Mouse (Mus musculus) bone marrow macrophage, adult 2 months (primary cell): ENCODE measurements around the gene Tob2. TPM values are rescaled to one million over a fixed set of nuclear protein-coding genes. Genes with fewer than 3 reads are reported as not detected.

Experiments used
- H3K27ac ChIP-seq: 2 replicates; pipeline ENCODE4 v1.5.1; 2012; ENCODE audit warnings: low read depth, low read length; ENCODE audit not compliant: insufficient read depth
- H3K4me1 ChIP-seq: 2 replicates; pipeline ENCODE4 v1.6.1; 2012; ENCODE audit warnings: low read length; ENCODE audit not compliant: control insufficient read depth, insufficient read depth
- H3K4me3 ChIP-seq: 2 replicates; pipeline ENCODE4 v1.5.1; 2012; ENCODE audit warnings: mild to moderate bottlenecking, low read length, moderate library complexity; ENCODE audit not compliant: insufficient read depth
- CTCF ChIP-seq: IDR thresholded peaks from 2 replicates; pipeline ENCODE4 v1.5.1; 2012; ENCODE audit warnings: low read depth, mild to moderate bottlenecking, low read length, moderate library complexity
- POLR2A ChIP-seq: IDR thresholded peaks from 2 replicates; pipeline ENCODE4 v1.6.1; 2012; ENCODE audit warnings: mild to moderate bottlenecking, low read depth, low read length, borderline replicate concordance
- polyA plus RNA-seq: library from polyadenylated mRNA; stranded (reverse); fragments of >200 nt; gene quantifications from 2 replicates; pipeline ENCODE4 v1.2.4, GENCODE M21; 2012; ENCODE audit not compliant: missing spikeins, insufficient read depth, insufficient read length

Tob2 gene
- polyA plus RNA-seq, 1 experiment, result 35.4 TPM

DNA sequence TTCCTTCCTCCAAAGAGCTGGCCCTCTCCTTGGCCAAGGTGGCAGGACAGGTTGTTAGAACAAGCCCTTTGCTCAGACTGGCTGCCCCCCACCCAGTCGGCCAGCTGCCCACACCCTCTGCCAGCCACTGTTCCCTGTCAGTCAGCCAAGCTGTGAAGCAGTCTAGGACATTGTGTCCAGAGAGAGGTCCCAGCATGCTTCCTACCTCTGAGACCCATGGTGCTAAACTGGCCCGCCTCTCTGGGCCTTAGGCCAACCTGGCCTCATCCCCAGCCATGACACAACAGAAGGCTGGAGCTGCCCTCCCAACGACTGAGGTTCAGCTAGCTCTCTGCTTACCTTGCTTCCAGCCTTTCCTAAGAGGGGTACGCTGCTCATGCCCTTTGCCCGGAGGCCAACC lies 19.0 kb downstream of the Tob2 start:
- H3K27ac ChIP-seq, result no peak overlapping the region
- no peak for TF ChIP-seq CTCF
- TF ChIP-seq POLR2A, result no peak

DNA sequence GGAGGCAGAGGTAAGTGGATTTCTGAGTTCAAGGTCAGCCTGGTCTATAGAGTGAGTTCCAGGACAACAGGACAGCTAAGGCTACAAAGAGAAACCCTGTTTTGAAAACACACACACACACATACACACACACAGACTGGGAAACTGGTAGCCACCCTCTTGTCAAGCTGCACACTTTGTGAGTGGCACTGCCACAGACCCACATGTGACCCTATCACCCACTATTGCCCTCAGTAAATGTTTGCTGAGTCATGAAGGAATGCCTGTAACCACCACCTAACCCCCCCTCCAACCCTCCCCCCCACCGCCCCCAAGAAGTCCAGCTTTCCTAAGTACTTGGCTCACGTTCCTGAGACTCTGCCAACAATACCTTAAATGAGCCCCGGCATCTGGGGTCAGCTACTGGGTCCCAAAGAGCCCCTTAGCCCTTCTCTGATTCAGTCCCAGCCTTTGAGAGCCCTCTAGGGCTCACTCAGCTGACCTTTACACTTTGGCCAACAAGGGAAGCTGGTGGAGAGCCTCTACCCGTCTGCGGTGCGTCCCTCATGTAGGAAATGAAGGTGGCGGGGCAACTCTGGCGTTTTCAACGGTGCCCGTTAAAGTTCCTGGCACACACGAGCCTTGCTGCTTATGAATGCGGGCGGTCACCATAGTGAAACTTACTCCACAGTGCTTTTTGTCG lies 19.9 kb downstream of the Tob2 start:
- Histone ChIP-seq H3K4me1 (peaks cover 27% of the 10 kb centered on the region), H3K4me3 (no peak overlapping the region), H3K27ac (no peak overlapping the region)
- TF ChIP-seq POLR2A, result no peak
- no peak for TF ChIP-seq CTCF

More for the DNA sequence above, 19.0 kb downstream of the Tob2 start:
- H3K4me3 ChIP-seq, result no peak overlapping the region
- H3K4me1 ChIP-seq, result peaks cover 27% of the 10 kb centered on the region

DNA sequence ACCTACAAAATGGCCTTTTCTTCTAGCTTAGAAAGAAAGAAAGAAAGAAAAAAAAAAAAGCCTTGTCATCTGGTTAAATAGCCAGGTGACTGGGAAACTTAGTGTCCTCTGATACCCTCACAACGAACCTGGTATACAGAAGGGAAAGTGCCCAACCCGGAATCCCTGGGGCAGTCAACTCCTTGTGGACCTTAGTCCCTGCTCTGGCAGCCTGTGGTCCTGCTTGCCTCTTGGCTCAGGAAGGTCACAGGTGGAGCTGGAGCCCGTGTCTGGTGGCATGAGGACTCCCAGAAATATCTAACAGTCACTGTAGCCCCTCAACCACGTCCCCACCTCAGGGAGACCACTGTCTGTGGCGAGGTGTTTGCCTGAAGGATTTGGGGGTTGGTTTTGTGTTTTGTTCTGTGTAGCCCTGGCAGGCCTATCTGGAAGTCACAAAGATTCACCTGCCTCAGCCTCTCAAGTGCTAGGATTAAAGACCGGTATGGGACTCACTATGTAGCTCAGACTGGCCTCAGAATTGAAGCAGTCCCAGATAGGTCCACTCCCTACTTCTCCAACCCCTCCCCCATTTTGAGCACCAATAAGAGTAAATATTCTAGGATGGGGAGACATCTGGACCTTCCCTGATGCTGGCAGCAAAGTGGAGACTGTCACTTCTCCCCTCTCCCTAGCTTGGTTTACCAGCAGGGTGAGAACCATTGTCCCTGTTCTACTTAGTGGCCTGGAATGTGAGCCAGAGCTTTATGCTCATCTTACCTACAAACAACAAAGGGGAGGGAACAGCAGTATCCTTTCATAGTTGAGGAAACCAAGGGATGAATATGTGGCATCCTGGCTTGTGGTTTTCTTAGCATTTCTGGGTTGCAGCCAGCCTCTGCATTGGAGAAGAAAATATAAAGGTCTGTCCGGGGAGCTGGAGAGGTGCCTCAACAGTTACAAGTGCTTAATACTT lies 21.4 kb downstream of the Tob2 start:
- TF ChIP-seq POLR2A (no peak), CTCF (no peak)
- peaks cover 27% of the 10 kb centered on the region for H3K4me1 ChIP-seq
- no peak overlapping the region for H3K27ac ChIP-seq
- H3K4me3 ChIP-seq, result no peak overlapping the region

DNA sequence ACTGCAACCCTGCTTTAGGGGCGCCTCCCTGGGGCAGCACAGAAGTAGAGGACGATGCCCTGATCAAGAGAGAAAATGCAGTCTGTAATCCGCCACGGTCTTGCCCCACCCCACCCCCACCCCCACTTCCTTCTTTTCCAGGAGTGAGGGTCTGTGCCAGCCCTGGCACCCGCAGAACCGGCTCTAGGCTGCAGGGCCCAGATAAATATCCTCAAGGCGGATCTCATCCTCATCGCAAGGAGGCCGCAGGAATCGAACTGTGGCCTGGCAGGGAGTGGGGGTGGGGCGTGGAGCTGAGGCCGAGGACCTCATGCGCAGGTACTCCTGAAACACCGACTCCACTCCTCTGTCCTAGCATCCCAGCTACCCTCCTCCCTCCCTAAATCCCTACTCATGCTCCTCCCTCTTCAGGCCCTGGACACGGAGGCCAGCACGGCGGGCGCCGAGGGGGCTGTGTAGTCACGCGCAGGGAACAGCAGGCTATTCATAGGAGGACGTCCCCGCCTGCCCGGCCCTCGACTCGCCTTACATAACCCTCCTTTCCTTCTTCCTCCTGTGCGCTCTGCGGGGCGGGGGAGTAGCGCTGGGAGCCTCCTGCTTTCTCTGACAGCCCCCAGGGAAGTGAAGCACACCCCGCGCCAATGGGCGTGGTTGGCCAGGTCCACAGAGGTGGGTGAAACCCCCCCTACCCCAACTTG lies 22.3 kb downstream of the Tob2 start:
- H3K4me3 ChIP-seq, result peak overlapping the region; percentile 62
- peaks cover 27% of the 10 kb centered on the region for H3K4me1 ChIP-seq
- H3K27ac ChIP-seq, result peak overlapping the region; percentile 65
- TF ChIP-seq CTCF, result no peak
- no peak for TF ChIP-seq POLR2A

DNA sequence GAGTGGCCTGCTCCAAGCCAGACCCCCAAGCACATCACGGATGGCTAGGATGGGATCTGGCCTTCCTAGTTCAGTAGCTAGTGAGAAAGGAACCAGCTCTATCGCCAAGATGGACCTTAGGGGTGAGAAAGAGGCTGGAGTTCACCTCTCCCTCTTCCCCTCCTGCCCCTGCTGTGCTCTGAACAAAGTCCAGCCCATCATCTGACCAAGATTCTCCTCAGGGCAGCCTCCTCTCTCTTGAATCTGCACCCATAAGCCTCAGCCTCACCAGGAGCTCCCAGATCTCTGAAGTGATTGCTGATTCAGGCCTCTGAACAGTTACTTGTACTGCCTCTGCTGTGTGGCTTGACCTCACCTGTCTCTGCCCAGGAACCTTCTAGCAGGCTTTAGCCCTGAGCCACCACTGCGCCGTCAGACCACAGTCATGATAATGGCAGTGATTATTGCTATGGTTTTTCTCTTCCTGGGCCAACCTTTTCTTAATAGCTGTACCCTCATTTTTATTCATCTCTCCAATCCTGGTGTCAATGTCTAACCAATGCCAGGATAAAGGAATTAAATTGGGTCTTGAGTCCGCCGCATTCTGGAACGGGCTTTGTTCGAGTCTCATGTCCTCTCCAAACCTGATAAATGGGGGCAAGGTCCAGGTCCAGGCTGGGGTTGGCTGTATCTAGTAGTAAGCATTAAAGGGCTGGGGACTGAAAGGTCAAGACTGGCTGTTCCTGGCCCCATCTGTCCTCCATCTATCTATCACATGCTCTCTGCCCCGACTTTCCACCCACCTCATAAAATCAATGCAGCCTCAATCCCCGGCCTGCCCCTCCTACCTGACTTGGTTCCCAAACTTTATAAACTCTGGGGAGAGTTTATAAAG lies 23.4 kb downstream of the Tob2 start:
- TF ChIP-seq CTCF (no peak), POLR2A (no peak)

DNA sequence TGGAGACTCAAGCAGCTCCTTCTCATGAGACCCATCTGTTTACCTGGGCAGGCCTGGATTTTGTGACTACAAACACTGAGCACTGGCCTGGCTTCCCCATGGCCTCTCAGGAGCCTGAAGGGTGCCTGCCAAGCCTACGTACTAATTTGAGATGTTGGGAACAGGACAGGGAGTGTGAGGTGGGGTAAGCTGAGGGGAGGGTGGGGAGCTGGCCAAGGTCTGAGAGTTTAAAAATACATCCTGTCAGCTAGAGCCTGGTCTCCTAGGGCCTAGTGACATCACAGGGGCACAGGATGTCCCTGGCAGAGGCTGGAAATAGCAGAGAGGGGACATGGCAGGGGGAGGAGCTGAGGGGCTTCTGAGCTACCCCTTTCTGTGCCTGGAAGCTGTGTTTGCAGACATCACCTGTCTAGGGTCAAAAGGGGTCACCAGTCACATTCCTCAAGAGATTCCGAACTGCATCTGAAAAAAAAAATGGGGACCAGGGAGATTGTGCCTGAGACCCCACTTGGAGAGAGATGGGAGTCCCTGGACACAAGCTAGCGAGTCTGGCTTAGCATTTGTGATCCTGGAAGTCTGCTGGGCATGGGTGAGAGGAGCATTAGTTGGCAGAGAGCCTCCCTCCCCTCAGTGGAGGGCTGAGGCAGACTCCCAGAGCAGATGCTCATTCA lies 24.3 kb downstream of the Tob2 start:
- H3K4me1 ChIP-seq, result peaks cover 23% of the 10 kb centered on the region
- H3K4me3 ChIP-seq, result no peak overlapping the region
- no peak overlapping the region for H3K27ac ChIP-seq
- TF ChIP-seq POLR2A, result no peak
- TF ChIP-seq CTCF, result no peak

More for the DNA sequence above, 23.4 kb downstream of the Tob2 start:
- Histone ChIP-seq H3K27ac (no peak overlapping the region), H3K4me3 (no peak overlapping the region), H3K4me1 (peaks cover 29% of the 10 kb centered on the region)

DNA sequence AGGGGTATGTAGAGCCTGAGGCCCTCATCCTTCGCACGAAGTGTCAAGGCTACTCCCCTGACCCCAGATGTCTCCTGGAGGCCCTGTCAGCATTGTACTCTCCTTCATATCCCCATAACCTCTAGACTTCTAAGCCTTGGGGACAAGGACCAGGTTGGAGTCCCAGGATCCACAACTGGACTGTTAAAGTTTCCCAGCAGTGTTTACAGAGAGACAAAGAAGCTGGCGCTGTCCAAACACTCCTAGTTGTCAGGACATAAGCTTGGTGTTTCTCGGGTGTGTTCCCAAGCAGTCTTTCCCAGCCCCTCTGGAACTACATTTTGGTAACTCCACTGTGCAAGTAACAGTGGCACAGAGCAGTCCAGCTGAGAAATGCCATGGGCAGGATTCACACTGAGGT lies 25.1 kb downstream of the Tob2 start:
- peaks cover 21% of the 10 kb centered on the region for H3K4me1 ChIP-seq
- H3K27ac ChIP-seq, result no peak overlapping the region
- TF ChIP-seq CTCF, result no peak
- no peak for TF ChIP-seq POLR2A
- H3K4me3 ChIP-seq, result no peak overlapping the region

DNA sequence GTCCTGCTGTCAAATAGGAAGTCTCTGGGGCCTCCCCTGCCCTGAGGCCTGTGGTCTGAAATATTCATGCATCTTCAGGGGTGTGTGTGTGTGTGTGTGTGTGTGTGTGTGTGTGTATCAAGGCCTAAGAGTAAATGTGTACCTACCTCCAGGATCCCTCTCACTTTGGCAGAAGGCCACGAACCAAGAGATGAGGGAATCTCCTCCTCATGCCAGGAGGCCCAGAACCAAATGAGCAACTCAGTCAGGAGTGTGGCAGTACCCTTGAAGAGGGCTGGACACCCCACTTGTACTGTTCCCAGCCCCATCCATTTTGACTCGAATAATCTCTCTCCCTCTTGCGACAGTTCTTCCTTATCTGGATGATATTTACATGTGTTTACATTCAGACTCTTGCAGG lies 26.4 kb downstream of the Tob2 start:
- H3K4me1 ChIP-seq, result peaks cover 16% of the 10 kb centered on the region
- no peak overlapping the region for H3K27ac ChIP-seq
- TF ChIP-seq POLR2A, result no peak
- no peak for TF ChIP-seq CTCF
- H3K4me3 ChIP-seq, result no peak overlapping the region
